8 mouse cellular contexts compared by ENCODE assay signal in the genomic region with DNA sequence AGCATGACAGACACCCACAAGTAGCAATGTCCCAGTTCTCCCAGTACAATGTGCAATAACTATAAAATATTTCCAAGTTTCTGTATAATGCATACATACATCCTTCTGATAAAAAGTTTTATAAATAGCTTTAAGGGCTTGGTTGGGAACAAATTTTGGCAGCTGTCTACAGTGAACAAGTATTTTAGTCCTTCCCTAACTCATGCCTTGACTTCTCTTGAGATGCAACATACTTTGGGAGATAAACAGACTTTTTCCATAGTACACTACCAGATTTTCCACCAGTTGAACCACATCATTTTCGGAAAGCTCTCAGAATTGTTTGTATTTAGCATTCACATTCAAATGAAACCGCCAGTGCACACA. TPM values are rescaled to one million over a fixed set of nuclear protein-coding genes. Genes with fewer than 3 reads are reported as not detected.
DNase-seq lines count a peak whose midpoint lies in the region; ATAC-seq and TF ChIP-seq lines count a peak whose summit lies in the region.

No protein-coding gene starts in this region.

- DNase-seq in heart, postnatal 0 days (ENCODE audit: low spot score), result peak; percentile 10
- no peak for DNase-seq in heart, adult 8-10 months (ENCODE audit: low spot score)
- DNase-seq in brain, embryonic 18.5 days (ENCODE audit: low read depth, low spot score), result peak; percentile 0
- DNase-seq in right cerebral cortex, adult 18-20 months, result no peak
- DNase-seq in left cerebral cortex, adult 8-10 months (ENCODE audit: low spot score in 2 of 2), result no peak
- DNase-seq in urinary bladder, adult 2 months (ENCODE audit: low spot score), result no peak

- ATAC-seq in heart, postnatal 0 days (ENCODE audit: insufficient read depth, low read depth), result peak; percentile 39
- peak; percentile 15; the same call in 1 of the 2 replicates for ATAC-seq in hindbrain, embryonic 13.5 days (ENCODE audit: low FRiP score)
- ATAC-seq in midbrain, embryonic 12.5 days (ENCODE audit: low FRiP score, low read depth), result peak; percentile 51; the same call in 1 of the 2 replicates

- peak overlapping the region; percentile 86; the same call in 1 of the 2 replicates for H3K9ac ChIP-seq in heart, postnatal 0 days (replicated peaks; ENCODE audit: low read depth, low read length)
- peak overlapping the region; percentile 43; the same call in 1 of the 2 replicates for H3K9ac ChIP-seq in hindbrain, embryonic 13.5 days
- peak overlapping the region; percentile 89; the same call in 1 of the 2 replicates for H3K9ac ChIP-seq in midbrain, embryonic 12.5 days (replicated peaks)

- peaks cover 20% of the 10 kb centered on the region for H3K36me3 ChIP-seq in heart, postnatal 0 days (replicated peaks; ENCODE audit: control insufficient read depth, insufficient read depth, low read length)
- H3K36me3 ChIP-seq in hindbrain, embryonic 13.5 days, result peaks cover 27% of the 10 kb centered on the region
- H3K36me3 ChIP-seq in midbrain, embryonic 12.5 days, result peaks cover 14% of the 10 kb centered on the region

- peaks cover 10% of the 10 kb centered on the region for H3K4me1 ChIP-seq in heart, postnatal 0 days (ENCODE audit: control insufficient read depth, insufficient read depth)
- peaks cover 17% of the 10 kb centered on the region for H3K4me1 ChIP-seq in hindbrain, embryonic 13.5 days (replicated peaks)
- H3K4me1 ChIP-seq in midbrain, embryonic 12.5 days, result peaks cover 12% of the 10 kb centered on the region

- no peak for TF ChIP-seq EP300 in heart, postnatal 0 days (IDR thresholded peaks at IDR 0.05; ENCODE audit: low read depth)

- no peaks in the 10 kb centered on the region for H3K9me3 ChIP-seq in heart, postnatal 0 days (replicated peaks; ENCODE audit: control insufficient read depth, low read length)
- no peaks in the 10 kb centered on the region for H3K9me3 ChIP-seq in hindbrain, embryonic 13.5 days
- peaks cover 10% of the 10 kb centered on the region; the same call in 1 of the 2 replicates for H3K9me3 ChIP-seq in midbrain, embryonic 12.5 days

- peak overlapping the region; percentile 78 for H3K4me3 ChIP-seq in heart, postnatal 0 days (ENCODE audit: low read depth, low read length)
- H3K4me3 ChIP-seq in hindbrain, embryonic 13.5 days, result peak overlapping the region; percentile 79
- peak overlapping the region; percentile 84 for H3K4me3 ChIP-seq in midbrain, embryonic 12.5 days

- H3K27me3 ChIP-seq in heart, postnatal 0 days (ENCODE audit: control insufficient read depth, insufficient read depth, low read length), result no peaks in the 10 kb centered on the region
- no peaks in the 10 kb centered on the region for H3K27me3 ChIP-seq in hindbrain, embryonic 13.5 days
- H3K27me3 ChIP-seq in midbrain, embryonic 12.5 days, result no peaks in the 10 kb centered on the region

- H3K4me2 ChIP-seq in heart, postnatal 0 days (ENCODE audit: low read depth, low read length), result peak overlapping the region; percentile 92
- H3K4me2 ChIP-seq in hindbrain, embryonic 13.5 days, result peak overlapping the region; percentile 73
- peak overlapping the region; percentile 69 for H3K4me2 ChIP-seq in midbrain, embryonic 12.5 days (replicated peaks)

- 0% methylated on average over 2 of the region's 2 CpGs for WGBS in heart, postnatal 0 days
- 0% methylated on average over 2 of the region's 2 CpGs for WGBS in hindbrain, embryonic 13.5 days
- WGBS in midbrain, embryonic 12.5 days, result 0% methylated on average over 2 of the region's 2 CpGs

- peak overlapping the region; percentile 34; the same call in 1 of the 2 replicates for H3K27ac ChIP-seq in heart, postnatal 0 days (ENCODE audit: low read depth)
- peak overlapping the region; percentile 94; the same call in 1 of the 2 replicates for H3K27ac ChIP-seq in hindbrain, embryonic 13.5 days
- peak overlapping the region; percentile 90; the same call in 1 of the 2 replicates for H3K27ac ChIP-seq in midbrain, embryonic 12.5 days (replicated peaks)

- TF ChIP-seq CTCF in heart, postnatal 0 days (IDR thresholded peaks at IDR 0.05; ENCODE audit: low read depth), result no peak

RNA-seq across cellular contexts. Expression of a gene that starts 0.3 kb away (rescaled TPM):
- total RNA-seq in heart, postnatal 0 days (2014; rRNA removed; ENCODE audit: low replicate concordance), result 3.1 and 3.5 TPM in 2 replicates
- polyA plus RNA-seq in heart, postnatal 0 days (2015; fragmentation: Nextera tagmentation; extraction: Ambion mirVana), result 5.0 and 5.6 TPM in 2 replicates
- total RNA-seq in heart, adult 8-10 months (2022), result 1 to 10 TPM; 3.5 to 4.7 (median 3.7) TPM
- polyA plus RNA-seq in hindbrain, embryonic 13.5 days (2015; fragmentation: Nextera tagmentation; extraction: Ambion mirVana), result 14.6 and 14.7 TPM in 2 replicates
- polyA plus RNA-seq in midbrain, embryonic 12.5 days (2016; fragmentation: Nextera tagmentation; extraction: Ambion mirVana), result 18.2 and 18.3 TPM in 2 replicates
- 10 to 100 TPM; 11.5 to 13.3 (median 12.4) TPM for total RNA-seq in left cerebral cortex, adult 8-10 months (2022)
- 1.5 and 1.9 TPM in 2 replicates for polyA plus RNA-seq in urinary bladder, adult 2 months (2012; rRNA removed)

RNA-seq across cellular contexts. Expression of a gene that starts 48.6 kb away (rescaled TPM):
- total RNA-seq in heart, postnatal 0 days (2014; rRNA removed; ENCODE audit: low replicate concordance), result 15.4 and 29.4 TPM in 2 replicates
- polyA plus RNA-seq in heart, postnatal 0 days (2015; fragmentation: Nextera tagmentation; extraction: Ambion mirVana), result 4.5 and 4.7 TPM in 2 replicates
- 10 to 100 TPM; 17.0 to 18.9 (median 18.2) TPM for total RNA-seq in heart, adult 8-10 months (2022)
- 8.9 and 9.1 TPM in 2 replicates for polyA plus RNA-seq in hindbrain, embryonic 13.5 days (2015; fragmentation: Nextera tagmentation; extraction: Ambion mirVana)
- 14.1 and 14.3 TPM in 2 replicates for polyA plus RNA-seq in midbrain, embryonic 12.5 days (2016; fragmentation: Nextera tagmentation; extraction: Ambion mirVana)
- total RNA-seq in left cerebral cortex, adult 8-10 months (2022), result 10 to 100 TPM; 26.2 to 29.1 (median 28.6) TPM
- polyA plus RNA-seq in urinary bladder, adult 2 months (2012; rRNA removed), result 62.5 and 67.7 TPM in 2 replicates

Comparison
In these comparisons a context has a peak if more than half of its experiments do, and no peak if none do; other contexts are left out.
1. DNase-seq: peak in heart, postnatal 0 days (single experiment) and brain, embryonic 18.5 days (single experiment); none in heart, adult 8-10 months (single experiment), right cerebral cortex, adult 18-20 months (single experiment), left cerebral cortex, adult 8-10 months (0 of 2) and urinary bladder, adult 2 months (single experiment).
2. H3K27ac ChIP-seq: peak in every context shown above with its lines; median percentile 94 in hindbrain, embryonic 13.5 days; 90 in midbrain, embryonic 12.5 days; 34 in heart, postnatal 0 days.
3. Peak in every context shown above with its lines, with median percentiles within 50 percentile points of each other: ATAC-seq, H3K4me2 ChIP-seq, H3K4me3 ChIP-seq and H3K9ac ChIP-seq.